Mouse (Mus musculus): ENCODE measurements around the gene Nlrc4. TPM values are rescaled to one million over a fixed set of nuclear protein-coding genes. Genes with fewer than 3 reads are reported as not detected.
A peak's percentile ranks its signal among the peaks of the same experiment; 100 is the strongest.

Nlrc4 gene
- polyA plus RNA-seq, 1 experiment from 2014 or later = 0.10 TPM

DNA sequence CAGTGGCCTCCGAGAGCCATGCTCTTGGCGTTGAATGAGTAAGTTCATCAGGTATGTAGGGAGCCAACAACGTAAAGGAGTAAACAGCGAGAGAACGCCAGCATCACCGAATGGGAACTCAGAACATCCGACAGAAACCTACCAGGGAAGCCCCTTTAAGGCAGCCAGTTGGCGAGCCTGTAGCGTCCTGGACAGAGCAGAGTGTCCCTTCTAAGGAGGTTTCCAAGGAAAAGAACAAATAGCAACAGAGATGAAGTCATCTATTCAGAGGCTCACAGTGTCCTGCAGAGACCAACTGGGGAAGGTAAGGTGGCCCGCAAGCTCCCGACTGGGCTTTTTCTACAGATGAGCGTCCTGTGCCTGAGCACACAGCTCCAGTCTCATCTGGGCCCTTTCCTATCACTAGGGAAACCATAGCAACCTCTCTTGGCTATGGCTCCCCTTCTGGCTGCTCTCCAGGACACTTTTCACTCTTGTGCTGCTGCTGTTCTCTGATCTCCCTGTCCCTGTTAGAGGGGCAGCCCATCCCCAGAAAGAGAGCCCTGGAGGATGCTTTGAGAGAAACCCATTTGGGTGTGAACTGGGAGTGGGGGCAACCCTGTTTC lies 34.4 kb downstream of the Nlrc4 start:
- Histone ChIP-seq H3K36me3 (peaks cover 30% of the 10 kb centered on the region), H3K9me3 (replicated peaks) (no peaks in the 10 kb centered on the region), H3K4me3 (no peak overlapping the region), H3K27ac (no peak overlapping the region), H3K4me2 (no peak overlapping the region), H3K9ac (no peak overlapping the region), H3K4me1 (replicated peaks) (0 out of 2 replicates have a peak, but pooled peaks cover 3% of the 10 kb centered on the region), H3K27me3 (no peaks in the 10 kb centered on the region)
- 74% methylated on average over 12 of the region's 12 CpGs for WGBS
- ATAC-seq (replicated peaks; ENCODE audit: insufficient number of reproducible peaks, insufficient read depth, low FRiP score, low read depth) = peak; percentile 66; the same call in 1 of the 2 replicates

DNA sequence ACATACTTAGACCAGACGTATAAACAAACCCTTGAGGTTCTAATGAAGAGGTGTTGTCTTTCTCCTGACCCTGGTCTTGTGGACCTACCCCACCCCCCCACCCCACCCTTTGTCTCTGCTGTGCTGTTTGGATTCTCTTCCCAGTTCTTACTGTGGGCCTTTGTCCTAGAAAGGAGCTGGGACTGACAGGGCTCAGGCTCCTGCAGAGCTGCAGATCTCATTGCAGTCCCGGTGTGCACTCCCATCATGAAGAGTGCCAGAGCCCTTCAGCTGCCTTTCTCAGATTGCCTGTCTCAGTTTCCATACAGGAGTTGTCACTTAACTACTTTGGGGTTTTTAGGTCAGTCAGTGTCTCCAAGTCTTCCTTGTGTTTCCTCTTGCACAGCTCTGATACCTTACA lies 38.3 kb downstream of the Nlrc4 start:
- Histone ChIP-seq H3K4me1 (replicated peaks) (0 out of 2 replicates have a peak, but pooled peaks cover 3% of the 10 kb centered on the region), H3K9ac (no peak overlapping the region), H3K27ac (no peak overlapping the region), H3K36me3 (peaks cover 50% of the 10 kb centered on the region), H3K4me2 (no peak overlapping the region), H3K27me3 (no peaks in the 10 kb centered on the region), H3K9me3 (replicated peaks) (no peaks in the 10 kb centered on the region), H3K4me3 (no peak overlapping the region)
- 79% methylated on average over 2 of the region's 2 CpGs for WGBS
- no peak for ATAC-seq (replicated peaks; ENCODE audit: insufficient number of reproducible peaks, insufficient read depth, low FRiP score, low read depth)

DNA sequence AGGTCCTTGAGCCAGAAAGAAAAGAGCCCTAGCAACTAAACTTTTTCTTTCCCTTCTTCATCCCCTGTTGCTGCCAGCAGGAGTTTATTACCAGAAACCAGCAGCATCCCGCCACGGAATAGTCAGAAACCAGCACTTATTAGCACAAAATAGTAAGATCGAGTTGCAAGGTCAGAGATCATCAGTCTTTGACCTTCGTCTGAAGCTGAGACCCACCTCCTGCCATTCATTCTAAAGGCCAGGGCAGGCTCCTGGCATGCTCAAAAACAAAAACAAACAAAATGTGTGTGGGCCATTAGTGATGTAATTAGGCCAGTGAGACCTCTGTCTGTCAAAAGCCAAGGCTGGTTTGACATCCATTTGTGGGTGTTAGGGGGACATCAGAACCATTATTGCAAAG lies 40.8 kb downstream of the Nlrc4 start:
- Histone ChIP-seq H3K36me3 (peaks cover 50% of the 10 kb centered on the region), H3K4me1 (replicated peaks) (no peaks in the 10 kb centered on the region), H3K4me3 (no peak overlapping the region), H3K27ac (no peak overlapping the region), H3K9me3 (replicated peaks) (no peaks in the 10 kb centered on the region), H3K27me3 (no peaks in the 10 kb centered on the region), H3K9ac (no peak overlapping the region), H3K4me2 (no peak overlapping the region)
- 74% methylated on average over 4 of the region's 4 CpGs for WGBS
- no peak for ATAC-seq (replicated peaks; ENCODE audit: insufficient number of reproducible peaks, insufficient read depth, low FRiP score, low read depth)

DNA sequence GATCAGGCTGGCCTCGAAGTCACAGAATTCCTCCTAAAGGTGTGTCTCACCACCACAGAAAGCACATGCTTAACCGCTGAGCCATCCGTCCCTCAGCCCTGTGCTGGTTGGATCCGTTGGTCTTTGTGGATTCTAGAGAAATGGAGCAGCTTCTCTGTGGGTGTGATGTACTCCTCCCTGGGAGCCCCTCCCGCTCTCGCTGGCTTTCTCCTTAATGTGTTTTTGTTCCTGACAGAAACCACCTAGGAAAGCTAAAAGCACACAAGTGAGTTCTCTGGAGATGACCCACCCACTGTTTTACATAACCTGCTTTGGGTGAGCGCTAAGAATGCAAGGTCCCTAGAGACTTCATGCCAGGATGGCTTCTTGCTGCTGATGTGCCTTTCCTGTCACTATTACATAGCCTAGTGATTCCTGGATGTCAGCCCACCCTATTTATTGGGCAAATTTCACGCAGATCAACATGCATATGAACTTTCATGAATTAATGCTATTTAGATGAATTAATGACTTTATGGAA lies 42.0 kb downstream of the Nlrc4 start:
- 88% methylated on average over 8 of the region's 8 CpGs for WGBS
- H3K36me3 ChIP-seq = peaks cover 52% of the 10 kb centered on the region
- no peak overlapping the region for H3K4me2 ChIP-seq
- no peak overlapping the region for H3K27ac ChIP-seq
- no peaks in the 10 kb centered on the region for H3K4me1 ChIP-seq (replicated peaks)
- no peaks in the 10 kb centered on the region for H3K9me3 ChIP-seq (replicated peaks)
- H3K27me3 ChIP-seq = no peaks in the 10 kb centered on the region
- H3K9ac ChIP-seq = no peak overlapping the region
- H3K4me3 ChIP-seq = no peak overlapping the region
- ATAC-seq (replicated peaks; ENCODE audit: insufficient number of reproducible peaks, insufficient read depth, low FRiP score, low read depth) = no peak

DNA sequence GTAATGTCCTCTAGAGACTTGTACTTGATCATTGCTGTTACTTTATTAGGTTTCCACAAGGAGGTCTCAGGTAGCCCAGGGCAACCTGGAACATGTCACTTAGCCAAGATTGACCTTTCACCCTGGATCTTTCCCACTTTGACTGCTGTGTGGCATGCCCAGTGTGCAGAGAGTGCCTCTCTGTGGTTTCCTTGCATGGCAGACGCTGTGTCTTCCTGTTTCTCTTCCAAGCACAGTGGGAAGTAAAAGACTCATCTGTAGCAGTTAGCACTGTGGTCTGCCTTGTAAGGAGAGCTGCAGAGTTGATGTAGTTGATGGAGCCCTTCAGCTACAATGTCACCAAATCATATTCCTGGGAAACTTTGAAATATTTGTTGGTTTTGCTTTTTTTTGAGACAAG lies 44.3 kb downstream of the Nlrc4 start:
- 70% methylated on average over 1 of the region's 1 CpGs for WGBS
- no peak overlapping the region for H3K27ac ChIP-seq
- no peaks in the 10 kb centered on the region for H3K9me3 ChIP-seq (replicated peaks)
- no peaks in the 10 kb centered on the region for H3K4me1 ChIP-seq (replicated peaks)
- H3K4me2 ChIP-seq = no peak overlapping the region
- no peaks in the 10 kb centered on the region for H3K27me3 ChIP-seq
- no peak overlapping the region for H3K4me3 ChIP-seq
- no peak overlapping the region for H3K9ac ChIP-seq
- peaks cover 49% of the 10 kb centered on the region for H3K36me3 ChIP-seq
- ATAC-seq (replicated peaks; ENCODE audit: insufficient number of reproducible peaks, insufficient read depth, low FRiP score, low read depth) = no peak

DNA sequence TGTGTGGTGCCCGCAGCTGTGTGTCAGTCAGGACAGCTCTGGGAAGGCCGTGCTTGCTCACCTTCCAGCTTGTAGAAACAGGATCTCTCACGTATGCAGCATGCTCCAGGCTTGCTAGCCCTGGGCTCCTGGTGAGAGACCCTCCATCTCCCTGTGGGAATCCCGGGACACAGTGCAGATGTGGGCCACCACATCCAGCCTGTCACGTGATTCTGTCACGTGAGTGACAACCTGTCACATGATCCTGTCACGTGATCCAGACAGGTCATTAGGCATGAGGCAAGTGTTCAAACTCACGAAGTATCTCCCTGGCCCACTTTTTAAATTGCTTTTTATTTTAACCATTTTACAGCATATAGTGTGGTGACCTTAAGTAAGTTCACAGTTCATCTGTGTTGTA lies 45.6 kb downstream of the Nlrc4 start:
- no peak overlapping the region for H3K27ac ChIP-seq
- no peaks in the 10 kb centered on the region for H3K27me3 ChIP-seq
- no peak for ATAC-seq (replicated peaks; ENCODE audit: insufficient number of reproducible peaks, insufficient read depth, low FRiP score, low read depth)
- H3K9me3 ChIP-seq (replicated peaks) = no peaks in the 10 kb centered on the region
- 0 out of 2 replicates have a peak, but pooled peaks cover 2% of the 10 kb centered on the region for H3K4me1 ChIP-seq (replicated peaks)
- H3K4me3 ChIP-seq = no peak overlapping the region
- WGBS = 88% methylated on average over 8 of the region's 8 CpGs
- H3K9ac ChIP-seq = no peak overlapping the region
- no peak overlapping the region for H3K4me2 ChIP-seq
- H3K36me3 ChIP-seq = peaks cover 45% of the 10 kb centered on the region

DNA sequence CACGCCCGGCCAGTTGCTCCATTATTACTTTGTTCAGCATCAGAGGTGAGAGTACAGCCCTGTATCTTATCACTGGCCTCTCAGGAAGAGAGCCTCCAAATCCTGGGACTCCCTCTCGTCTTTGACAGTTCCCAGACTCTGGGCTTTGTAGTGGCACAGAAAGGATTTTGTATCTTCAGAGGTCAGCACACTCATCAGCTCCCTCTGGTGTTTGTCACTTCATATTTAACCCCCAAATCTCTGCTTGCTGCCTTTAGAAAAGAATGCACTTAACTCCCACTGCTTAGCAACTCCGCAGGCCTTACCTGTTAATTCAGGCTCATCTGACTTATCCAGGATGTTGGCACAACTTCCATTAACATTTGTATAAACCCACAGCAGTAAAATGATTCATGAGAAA lies 49.2 kb downstream of the Nlrc4 start:
- no peak for ATAC-seq (replicated peaks; ENCODE audit: insufficient number of reproducible peaks, insufficient read depth, low FRiP score, low read depth)
- Histone ChIP-seq H3K4me3 (no peak overlapping the region), H3K27ac (no peak overlapping the region), H3K9ac (no peak overlapping the region), H3K4me2 (no peak overlapping the region), H3K9me3 (replicated peaks) (no peaks in the 10 kb centered on the region), H3K27me3 (no peaks in the 10 kb centered on the region), H3K4me1 (replicated peaks) (0 out of 2 replicates have a peak, but pooled peaks cover 2% of the 10 kb centered on the region), H3K36me3 (peaks cover 45% of the 10 kb centered on the region)
- 26% methylated on average over 4 of the region's 4 CpGs for WGBS

DNA sequence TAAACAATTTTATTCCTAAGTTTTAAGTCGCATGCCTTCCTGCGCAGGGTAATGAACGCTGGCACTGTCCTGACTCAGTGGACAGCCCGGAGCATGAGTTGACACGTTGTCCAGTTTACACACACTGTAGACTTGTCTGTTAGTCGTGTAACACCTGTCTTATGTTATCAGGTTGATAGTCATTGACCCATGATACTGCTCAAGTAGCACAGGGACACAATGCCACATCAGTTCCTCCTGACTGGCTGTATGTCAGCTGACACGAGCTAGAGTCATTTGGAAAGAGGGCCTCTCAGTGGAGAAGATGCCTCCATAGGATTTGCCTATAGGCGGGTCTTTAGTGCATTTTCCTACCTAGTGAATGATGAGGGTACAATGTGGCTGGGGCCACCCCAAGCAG lies 52.5 kb downstream of the Nlrc4 start:
- Histone ChIP-seq H3K4me3 (no peak overlapping the region), H3K27me3 (no peaks in the 10 kb centered on the region), H3K27ac (no peak overlapping the region), H3K36me3 (peaks cover 55% of the 10 kb centered on the region), H3K4me2 (no peak overlapping the region), H3K4me1 (replicated peaks) (0 out of 2 replicates have a peak, but pooled peaks cover 2% of the 10 kb centered on the region), H3K9ac (no peak overlapping the region), H3K9me3 (replicated peaks) (no peaks in the 10 kb centered on the region)
- no peak for ATAC-seq (replicated peaks; ENCODE audit: insufficient number of reproducible peaks, insufficient read depth, low FRiP score, low read depth)
- 79% methylated on average over 8 of the region's 8 CpGs for WGBS

DNA sequence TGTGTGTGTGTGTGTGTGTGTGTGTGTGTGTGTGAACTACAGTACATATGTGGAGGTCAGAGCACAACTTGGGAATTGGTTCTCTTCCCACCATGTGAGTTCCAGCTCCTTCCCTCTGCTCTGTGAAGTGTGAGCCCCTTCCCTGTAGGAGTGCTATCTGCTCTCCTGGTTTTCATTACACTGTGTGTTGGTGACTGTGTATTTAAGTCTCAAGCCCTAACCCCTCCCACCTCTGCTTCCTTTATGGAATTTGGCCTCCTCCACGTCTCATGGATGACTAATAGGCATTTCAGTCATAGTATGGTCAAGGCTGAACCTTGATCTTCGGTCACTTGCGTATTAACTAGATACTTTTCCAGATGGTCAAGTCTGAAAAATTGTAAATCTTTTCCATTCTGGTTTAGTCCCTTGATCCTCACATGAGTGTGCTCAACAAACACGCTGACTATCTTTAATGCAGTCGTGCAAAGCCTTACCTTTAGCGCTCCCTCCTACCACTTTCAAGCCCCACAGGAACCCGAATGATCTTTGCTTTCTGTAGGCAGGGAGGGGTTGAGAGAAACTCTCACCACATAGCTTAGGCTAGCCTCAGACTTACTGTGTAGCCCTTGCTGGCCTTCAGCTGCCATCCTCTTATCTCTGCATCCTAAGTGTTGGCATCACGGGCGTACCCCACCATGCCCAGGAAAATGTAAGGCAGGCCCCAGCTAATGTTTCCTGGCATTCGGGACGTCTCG lies 56.3 kb downstream of the Nlrc4 start:
- H3K4me3 ChIP-seq = no peak overlapping the region
- H3K4me2 ChIP-seq = no peak overlapping the region
- H3K9me3 ChIP-seq (replicated peaks) = no peaks in the 10 kb centered on the region
- ATAC-seq (replicated peaks; ENCODE audit: insufficient number of reproducible peaks, insufficient read depth, low FRiP score, low read depth) = no peak
- no peaks in the 10 kb centered on the region for H3K27me3 ChIP-seq
- WGBS = 87% methylated on average over 12 of the region's 12 CpGs
- H3K4me1 ChIP-seq (replicated peaks) = no peaks in the 10 kb centered on the region
- H3K9ac ChIP-seq = no peak overlapping the region
- H3K27ac ChIP-seq = no peak overlapping the region
- peaks cover 45% of the 10 kb centered on the region for H3K36me3 ChIP-seq

DNA sequence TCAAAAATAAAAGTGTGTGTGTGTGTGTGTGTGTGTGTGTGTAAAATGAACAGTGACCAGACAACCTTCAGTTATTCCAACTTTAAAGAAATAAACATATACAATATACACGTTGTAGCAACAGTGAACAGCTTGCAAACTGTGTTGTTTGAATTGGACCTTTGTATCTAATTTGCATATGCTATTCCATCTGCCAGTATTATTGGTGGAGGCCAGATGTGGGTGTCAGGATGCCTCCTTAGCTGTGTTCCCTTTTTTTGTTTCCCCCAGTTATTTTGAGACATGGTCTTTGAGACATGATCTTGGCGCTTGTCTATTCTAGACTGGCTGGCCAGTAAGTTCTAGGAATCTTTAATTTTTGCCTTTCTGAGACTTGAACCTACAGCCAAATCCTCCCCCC lies 61.8 kb downstream of the Nlrc4 start:
- H3K9ac ChIP-seq = no peak overlapping the region
- ATAC-seq (replicated peaks; ENCODE audit: insufficient number of reproducible peaks, insufficient read depth, low FRiP score, low read depth) = no peak
- H3K4me3 ChIP-seq = no peak overlapping the region
- H3K9me3 ChIP-seq (replicated peaks) = no peaks in the 10 kb centered on the region
- H3K4me1 ChIP-seq (replicated peaks) = peaks cover 11% of the 10 kb centered on the region
- 0 out of 2 replicates have a peak, but pooled peaks cover 3% of the 10 kb centered on the region for H3K36me3 ChIP-seq
- 92% methylated on average over 2 of the region's 2 CpGs for WGBS
- H3K27me3 ChIP-seq = no peaks in the 10 kb centered on the region
- no peak overlapping the region for H3K4me2 ChIP-seq
- H3K27ac ChIP-seq = no peak overlapping the region

DNA sequence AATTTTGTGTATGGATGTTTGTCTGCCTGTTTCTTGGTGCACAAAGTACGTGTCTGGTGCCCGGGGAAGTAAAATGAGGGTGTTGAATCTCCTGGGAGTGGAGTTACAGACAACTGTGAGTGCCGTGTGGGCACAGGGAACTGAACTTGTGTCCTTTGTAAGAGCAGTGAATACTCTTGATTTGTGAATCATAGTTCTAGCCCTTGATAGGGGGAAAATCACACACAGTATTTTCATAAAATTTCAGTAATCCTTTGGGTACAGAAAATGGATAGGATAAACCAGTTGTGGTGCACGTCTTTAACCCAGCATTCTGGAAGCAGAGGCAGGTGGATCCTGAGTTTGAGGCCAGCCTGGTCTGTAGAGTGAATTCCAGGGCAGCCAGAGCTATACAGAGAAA lies 62.2 kb downstream of the Nlrc4 start:
- no peak overlapping the region for H3K27ac ChIP-seq
- H3K4me1 ChIP-seq (replicated peaks) = peaks cover 11% of the 10 kb centered on the region
- H3K9ac ChIP-seq = no peak overlapping the region
- no peak for ATAC-seq (replicated peaks; ENCODE audit: insufficient number of reproducible peaks, insufficient read depth, low FRiP score, low read depth)
- peak overlapping the region; percentile 91; the same call in 1 of the 2 replicates for H3K4me3 ChIP-seq
- H3K27me3 ChIP-seq = no peaks in the 10 kb centered on the region
- no peaks in the 10 kb centered on the region for H3K36me3 ChIP-seq
- peak overlapping the region; percentile 71 for H3K4me2 ChIP-seq
- WGBS = 70% methylated on average over 4 of the region's 4 CpGs
- H3K9me3 ChIP-seq (replicated peaks) = no peaks in the 10 kb centered on the region

Data from heart, embryonic 15.5 days (tissue).